Comparison of ENCODE assay signal across 9 mouse cellular contexts in genomic region chr11:9010416-9010815, GRCm38 (mm10). TPM values are rescaled to one million over a fixed set of nuclear protein-coding genes. Genes with fewer than 3 reads are reported as not detected.
A peak's percentile ranks its signal among the peaks of the same experiment; 100 is the strongest.
DNase-seq lines count a peak whose midpoint lies in the region; ATAC-seq and TF ChIP-seq lines count a peak whose summit lies in the region.
"Had no signal": no experiment of that assay in that cellular context is flagged by ENCODE, and none has a peak within 500 bp of the region (broad histone marks: within the 10 kb centered on the region; RNA-seq: fewer than 3 reads in every experiment).

No protein-coding gene starts in this region.

- peak overlapping the region; percentile 80; the same call in 1 of the 2 replicates for H3K27ac ChIP-seq in neural tube, embryonic 11.5 days (ENCODE audit: low read depth, low read length)
- peak overlapping the region; percentile 79 for H3K27ac ChIP-seq in hindbrain, embryonic 15.5 days (replicated peaks)
- H3K27ac ChIP-seq in limb, embryonic 14.5 days (replicated peaks; ENCODE audit: low read depth, low read length), result peak overlapping the region; percentile 92
- H3K27ac ChIP-seq in midbrain, postnatal 0 days (ENCODE audit: low read depth, low read length), result peak overlapping the region; percentile 74

- TF ChIP-seq CTCF in midbrain, postnatal 0 days (IDR thresholded peaks at IDR 0.05), result no peak; the same call in 1 of the 2 replicates

- no peaks in the 10 kb centered on the region for H3K36me3 ChIP-seq in neural tube, embryonic 11.5 days (ENCODE audit: control insufficient read depth, insufficient read depth, low read length)
- peaks cover 33% of the 10 kb centered on the region for H3K36me3 ChIP-seq in erythroblast, embryonic 14.5 days (ENCODE audit: control insufficient read depth)
- 0 out of 2 replicates have a peak, but pooled peaks cover 3% of the 10 kb centered on the region for H3K36me3 ChIP-seq in hindbrain, embryonic 15.5 days
- peaks cover 16% of the 10 kb centered on the region for H3K36me3 ChIP-seq in limb, embryonic 14.5 days (ENCODE audit: control insufficient read depth, insufficient read depth, low read length)
- peaks cover under 1% of the 10 kb centered on the region; the same call in 1 of the 2 replicates for H3K36me3 ChIP-seq in midbrain, postnatal 0 days (ENCODE audit: insufficient read depth, low read length)

- H3K4me2 ChIP-seq in neural tube, embryonic 11.5 days (ENCODE audit: low read depth), result peak overlapping the region; percentile 81
- H3K4me2 ChIP-seq in hindbrain, embryonic 15.5 days, result peak overlapping the region; percentile 70
- peak overlapping the region; percentile 69 for H3K4me2 ChIP-seq in limb, embryonic 14.5 days (replicated peaks; ENCODE audit: low read depth, low read length, severe bottlenecking)
- peak overlapping the region; percentile 77 for H3K4me2 ChIP-seq in midbrain, postnatal 0 days (ENCODE audit: low read depth, low read length, poor library complexity, severe bottlenecking)

- WGBS in neural tube, embryonic 11.5 days, result 0% methylated on average over 7 of the region's 7 CpGs
- WGBS in hindbrain, embryonic 15.5 days, result under 1% methylated on average over 7 of the region's 7 CpGs
- under 1% methylated on average over 7 of the region's 7 CpGs for WGBS in limb, embryonic 14.5 days
- under 1% methylated on average over 7 of the region's 7 CpGs for WGBS in midbrain, postnatal 0 days

- TF ChIP-seq POLR2A in limb, embryonic 14.5 days (IDR thresholded peaks at IDR 0.05; ENCODE audit: borderline replicate concordance, extremely low read depth, insufficient read depth, insufficient read length), result no peak

- no peaks in the 10 kb centered on the region for H3K9me3 ChIP-seq in neural tube, embryonic 11.5 days (ENCODE audit: control insufficient read depth, low read length)
- H3K9me3 ChIP-seq in erythroblast, embryonic 14.5 days (ENCODE audit: control insufficient read depth, low read length), result no peaks in the 10 kb centered on the region
- H3K9me3 ChIP-seq in hindbrain, embryonic 15.5 days, result no peaks in the 10 kb centered on the region
- no peaks in the 10 kb centered on the region for H3K9me3 ChIP-seq in limb, embryonic 14.5 days (ENCODE audit: control insufficient read depth, low read length)
- H3K9me3 ChIP-seq in midbrain, postnatal 0 days (ENCODE audit: low read length), result no peaks in the 10 kb centered on the region

- H3K4me1 ChIP-seq in neural tube, embryonic 11.5 days (ENCODE audit: control insufficient read depth, insufficient read depth, low read length), result peaks cover 5% of the 10 kb centered on the region
- H3K4me1 ChIP-seq in erythroblast, embryonic 14.5 days (ENCODE audit: control insufficient read depth), result peaks cover 24% of the 10 kb centered on the region
- H3K4me1 ChIP-seq in hindbrain, embryonic 15.5 days (replicated peaks), result peaks cover 10% of the 10 kb centered on the region
- H3K4me1 ChIP-seq in limb, embryonic 14.5 days (ENCODE audit: control insufficient read depth, insufficient read depth, low read length), result peaks cover 9% of the 10 kb centered on the region; the same call in 1 of the 2 replicates
- peaks cover 3% of the 10 kb centered on the region; the same call in 1 of the 2 replicates for H3K4me1 ChIP-seq in midbrain, postnatal 0 days (ENCODE audit: insufficient read depth, low read length)

- H3K9ac ChIP-seq in neural tube, embryonic 11.5 days (ENCODE audit: low read length), result peak overlapping the region; percentile 88
- peak overlapping the region; percentile 62 for H3K9ac ChIP-seq in hindbrain, embryonic 15.5 days
- peak overlapping the region; percentile 80 for H3K9ac ChIP-seq in limb, embryonic 14.5 days (ENCODE audit: low read depth, low read length, severe bottlenecking)
- H3K9ac ChIP-seq in midbrain, postnatal 0 days (replicated peaks; ENCODE audit: low read length, poor library complexity, severe bottlenecking), result peak overlapping the region; percentile 73

- peak; percentile 51 for ATAC-seq in neural tube, embryonic 11.5 days (ENCODE audit: insufficient read depth, low FRiP score, low TSS enrichment)
- peak; percentile 78 for ATAC-seq in hindbrain, embryonic 15.5 days (ENCODE audit: low FRiP score, low read depth)
- peak; percentile 61 for ATAC-seq in limb, embryonic 14.5 days (ENCODE audit: low FRiP score, low read depth)
- ATAC-seq in midbrain, postnatal 0 days (ENCODE audit: low FRiP score), result peak; percentile 55

- H3K27me3 ChIP-seq in neural tube, embryonic 11.5 days (ENCODE audit: control insufficient read depth, insufficient read depth, low read length), result no peaks in the 10 kb centered on the region
- no peaks in the 10 kb centered on the region for H3K27me3 ChIP-seq in erythroblast, embryonic 14.5 days (ENCODE audit: control insufficient read depth)
- no peaks in the 10 kb centered on the region for H3K27me3 ChIP-seq in hindbrain, embryonic 15.5 days
- no peaks in the 10 kb centered on the region for H3K27me3 ChIP-seq in limb, embryonic 14.5 days (ENCODE audit: control insufficient read depth, insufficient read depth, low read length)
- H3K27me3 ChIP-seq in midbrain, postnatal 0 days (ENCODE audit: insufficient read depth, low read length), result no peaks in the 10 kb centered on the region

- H3K4me3 ChIP-seq in neural tube, embryonic 11.5 days (ENCODE audit: low read depth, low read length), result peak overlapping the region; percentile 68
- peak overlapping the region; percentile 95 for H3K4me3 ChIP-seq in erythroblast, embryonic 14.5 days (replicated peaks)
- peak overlapping the region; percentile 71 for H3K4me3 ChIP-seq in hindbrain, embryonic 15.5 days
- H3K4me3 ChIP-seq in limb, embryonic 14.5 days (replicated peaks; ENCODE audit: low read length), result peak overlapping the region; percentile 54
- peak overlapping the region; percentile 73 for H3K4me3 ChIP-seq in midbrain, postnatal 0 days (ENCODE audit: low read depth, low read length)

- peak; percentile 53 for DNase-seq in neural tube, embryonic 11.5 days (ENCODE audit: low spot score)
- no peak for DNase-seq in neural tube, embryonic 10.5 days (ENCODE audit: extremely low spot score, low spot score)
- peak; percentile 51 for DNase-seq in adrenal gland, postnatal 14 days
- peak; percentile 47 for DNase-seq in limb, embryonic 14.5 days (ENCODE audit: low spot score)
- DNase-seq in midbrain, postnatal 0 days (ENCODE audit: low spot score), result peak; percentile 48
- DNase-seq in thymus, postnatal 25 days, result no peak

RNA-seq across cellular contexts. Expression of gene Hus1, which starts 0.6 kb away (rescaled TPM):
- polyA plus RNA-seq in neural tube, embryonic 11.5 days (2014; fragmentation: Nextera tagmentation; extraction: Ambion mirVana), result 18.7 and 23.3 TPM in 2 replicates
- 9.1 and 9.2 TPM in 2 replicates for total RNA-seq in adrenal gland, postnatal 14 days (2021)
- 0.10 and 0.20 TPM in 2 replicates for polyA plus RNA-seq in erythroblast, embryonic 14.5 days (2012)
- polyA plus RNA-seq in hindbrain, embryonic 15.5 days (2015; fragmentation: Nextera tagmentation; extraction: Ambion mirVana), result 9.5 and 10.5 TPM in 2 replicates
- polyA plus RNA-seq in limb, embryonic 14.5 days (2012; rRNA removed), result 17.0 and 18.4 TPM in 2 replicates
- 11.9 and 13.7 TPM in 2 replicates for polyA plus RNA-seq in limb, embryonic 14.5 days (2014; fragmentation: Nextera tagmentation; extraction: Ambion mirVana)
- 17.0 and 18.9 TPM in 2 replicates for total RNA-seq in midbrain, postnatal 0 days (2014; rRNA removed)
- polyA plus RNA-seq in midbrain, postnatal 0 days (2015; fragmentation: Nextera tagmentation; extraction: Ambion mirVana), result 7.2 and 8.7 TPM in 2 replicates

RNA-seq across cellular contexts. Expression of gene Pkd1l1, which starts 37.4 kb away (rescaled TPM):
- polyA plus RNA-seq in neural tube, embryonic 11.5 days (2014; fragmentation: Nextera tagmentation; extraction: Ambion mirVana), result 0.25 and 0.27 TPM in 2 replicates
- total RNA-seq in adrenal gland, postnatal 14 days (2021), result 0.07 and 0.08 TPM in 2 replicates
- 0.10 and 0.19 TPM in 2 replicates for polyA plus RNA-seq in erythroblast, embryonic 14.5 days (2012)
- 0.08 and 0.14 TPM in 2 replicates for polyA plus RNA-seq in hindbrain, embryonic 15.5 days (2015; fragmentation: Nextera tagmentation; extraction: Ambion mirVana)
- polyA plus RNA-seq in limb, embryonic 14.5 days (2012; rRNA removed), result 0.11 and 0.15 TPM in 2 replicates
- 0.04 and 0.10 TPM in 2 replicates for polyA plus RNA-seq in limb, embryonic 14.5 days (2014; fragmentation: Nextera tagmentation; extraction: Ambion mirVana)
- total RNA-seq in midbrain, postnatal 0 days (2014; rRNA removed), result 0.22 and 1.6 TPM in 2 replicates
- polyA plus RNA-seq in midbrain, postnatal 0 days (2015; fragmentation: Nextera tagmentation; extraction: Ambion mirVana), result 0.27 and 0.57 TPM in 2 replicates
- total RNA-seq: gastrocnemius, postnatal 4 days had no signal

RNA-seq across cellular contexts. Expression of gene Gm11992, which starts 38.0 kb away (rescaled TPM):
- polyA plus RNA-seq in neural tube, embryonic 11.5 days (2014; fragmentation: Nextera tagmentation; extraction: Ambion mirVana), result 0.38 and 0.46 TPM in 2 replicates
- total RNA-seq in adrenal gland, postnatal 14 days (2021), result not detected in 2 replicates
- not detected in 2 replicates for polyA plus RNA-seq in erythroblast, embryonic 14.5 days (2012)
- 1.8 and 2.7 TPM in 2 replicates for polyA plus RNA-seq in hindbrain, embryonic 15.5 days (2015; fragmentation: Nextera tagmentation; extraction: Ambion mirVana)
- 0.05 and 0.18 TPM in 2 replicates for polyA plus RNA-seq in limb, embryonic 14.5 days (2012; rRNA removed)
- polyA plus RNA-seq in limb, embryonic 14.5 days (2014; fragmentation: Nextera tagmentation; extraction: Ambion mirVana), result 0.19 and 0.21 TPM in 2 replicates
- total RNA-seq in midbrain, postnatal 0 days (2014; rRNA removed), result 1.8 and 2.6 TPM in 2 replicates
- 1.8 and 2.9 TPM in 2 replicates for polyA plus RNA-seq in midbrain, postnatal 0 days (2015; fragmentation: Nextera tagmentation; extraction: Ambion mirVana)
- total RNA-seq: gastrocnemius, postnatal 4 days had no signal

RNA-seq across cellular contexts. Expression of gene Sun3, which starts 38.4 kb away (rescaled TPM):
- 0.20 TPM in 1 of 2 replicates, not detected in the other for polyA plus RNA-seq in neural tube, embryonic 11.5 days (2014; fragmentation: Nextera tagmentation; extraction: Ambion mirVana)
- total RNA-seq in adrenal gland, postnatal 14 days (2021), result not detected in 2 replicates
- not detected in 2 replicates for polyA plus RNA-seq in erythroblast, embryonic 14.5 days (2012)
- polyA plus RNA-seq in hindbrain, embryonic 15.5 days (2015; fragmentation: Nextera tagmentation; extraction: Ambion mirVana), result 0.22 and 0.47 TPM in 2 replicates
- not detected in 2 replicates for polyA plus RNA-seq in limb, embryonic 14.5 days (2012; rRNA removed)
- polyA plus RNA-seq in limb, embryonic 14.5 days (2014; fragmentation: Nextera tagmentation; extraction: Ambion mirVana), result not detected in 2 replicates
- not detected in 2 replicates for total RNA-seq in midbrain, postnatal 0 days (2014; rRNA removed)
- polyA plus RNA-seq in midbrain, postnatal 0 days (2015; fragmentation: Nextera tagmentation; extraction: Ambion mirVana), result 0.23 TPM in 1 of 2 replicates, not detected in the other
- total RNA-seq: gastrocnemius, postnatal 4 days had no signal

Comparison
In these comparisons a context has a peak if more than half of its experiments do, and no peak if none do; other contexts are left out.
1. DNase-seq: peak in neural tube, embryonic 11.5 days (single experiment), adrenal gland, postnatal 14 days (single experiment), limb, embryonic 14.5 days (single experiment) and midbrain, postnatal 0 days (single experiment); none in neural tube, embryonic 10.5 days (single experiment) and thymus, postnatal 25 days (single experiment).
2. Peak in every context shown above with its lines, with median percentiles within 50 percentile points of each other: ATAC-seq, H3K27ac ChIP-seq, H3K4me2 ChIP-seq, H3K4me3 ChIP-seq and H3K9ac ChIP-seq.